Mouse (Mus musculus) cortical plate, adult 2 months (tissue): ENCODE results near the gene Rtn4rl1.

Experiments
- CTCF ChIP-seq: fragments of 200-500 bp; IDR thresholded peaks from 2 replicates; pipeline ENCODE4 v1.5.1; 2011; ENCODE audit warnings: mild to moderate bottlenecking, control low read depth, low read length; ENCODE audit not compliant: insufficient read depth; ENCODE audit errors: extremely low read depth
- POLR2A ChIP-seq: fragments of 200-500 bp; IDR thresholded peaks from 2 replicates; pipeline ENCODE4 v1.6.1; 2011; ENCODE audit warnings: mild to moderate bottlenecking, low read length, control low read depth; ENCODE audit not compliant: insufficient read depth; ENCODE audit errors: extremely low read depth

DNA sequence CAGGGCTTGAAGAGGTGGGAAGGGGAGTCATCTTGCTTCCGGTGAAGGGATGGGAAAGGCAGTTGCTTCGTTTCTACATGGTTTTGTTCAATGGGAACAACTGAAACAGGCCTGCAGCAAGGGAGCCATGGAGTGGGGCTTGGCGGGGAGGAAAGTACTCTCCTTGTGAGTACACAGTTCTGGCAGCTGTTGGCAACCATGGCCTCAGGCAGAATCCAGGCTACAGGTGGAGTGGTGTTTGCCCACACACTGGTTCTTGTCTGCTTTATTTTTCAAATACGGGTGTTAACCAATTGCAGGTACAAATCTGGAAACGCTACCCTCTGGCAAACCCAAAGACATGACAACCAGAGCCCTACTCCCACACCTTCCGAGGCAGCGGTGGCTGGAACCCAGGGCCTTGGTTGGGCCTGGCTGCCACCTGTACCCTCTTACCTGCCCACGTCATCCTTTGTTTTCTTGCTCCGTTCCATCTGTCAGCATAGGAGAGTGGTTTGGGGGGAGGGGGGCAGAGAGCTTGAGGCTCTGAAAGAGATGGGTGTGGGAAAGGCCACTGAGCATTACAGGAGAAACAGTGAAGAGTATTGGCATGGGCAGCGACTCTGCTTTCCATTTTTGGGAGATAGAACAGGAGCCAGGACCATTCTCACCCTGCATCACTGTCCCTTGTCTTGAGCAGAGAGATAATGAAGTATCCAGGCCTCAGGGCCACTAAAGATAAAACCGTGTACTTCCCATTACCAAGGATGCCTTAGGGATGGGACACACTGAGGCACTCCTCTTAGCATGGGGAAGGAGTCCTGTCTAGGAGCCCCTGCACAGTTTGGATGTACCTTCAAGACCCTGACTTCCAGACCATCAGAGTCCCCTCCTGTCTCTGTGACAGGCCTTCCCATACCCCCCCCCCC lies 51.0 kb downstream of the Rtn4rl1 start:
- TF ChIP-seq CTCF (no peak), POLR2A (no peak)
